Mouse (Mus musculus) stomach, postnatal 0 days (tissue): ENCODE measurements around the gene Srrm2.

Source experiments
- CTCF ChIP-seq: IDR thresholded peaks from 2 replicates; pipeline ENCODE4 v1.5.1; 2016; ENCODE audit warnings: antibody characterized with exemption, low read depth, mild to moderate bottlenecking, moderate library complexity
- EP300 ChIP-seq: optimal IDR thresholded peaks from 2 replicates; pipeline ENCODE3; 2016; ENCODE audit warnings: antibody characterized with exemption

DNA sequence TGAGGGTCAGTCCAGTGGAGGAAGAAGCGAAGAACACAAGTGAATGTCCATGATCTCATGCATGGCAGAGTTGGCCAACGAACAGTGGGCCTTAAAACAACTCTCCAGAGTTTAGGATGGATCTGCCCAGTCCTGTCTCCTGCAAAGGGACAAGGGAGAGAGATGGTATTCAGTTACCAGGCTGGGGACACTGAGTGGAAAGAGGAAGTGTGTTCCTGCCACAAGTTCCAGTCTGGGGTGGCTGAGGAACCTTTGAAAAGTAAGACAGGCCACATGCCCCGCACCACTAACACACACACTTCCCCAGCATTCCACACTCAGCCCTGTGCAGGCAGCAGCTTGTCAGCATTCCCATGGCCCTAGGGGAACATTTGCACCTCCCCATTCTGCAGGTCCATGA, 43.6 kb upstream of the Srrm2 start:
- TF ChIP-seq EP300 (no peak), CTCF (no peak)
